Mouse (Mus musculus) olfactory bulb, adult 2 months (tissue): ENCODE measurements around the gene Cd79b.

Experiments
- CTCF ChIP-seq: fragments of 200-500 bp; IDR thresholded peaks from 2 replicates; pipeline ENCODE4 v1.5.1; 2012; ENCODE audit warnings: low read depth, mild to moderate bottlenecking, low read length, moderate library complexity; ENCODE audit not compliant: insufficient read depth
- POLR2A ChIP-seq: fragments of 200-500 bp; IDR thresholded peaks from 2 replicates; pipeline ENCODE4 v1.6.1; 2012; ENCODE audit warnings: mild to moderate bottlenecking, low read depth, low read length, moderate library complexity; ENCODE audit not compliant: insufficient read depth

DNA sequence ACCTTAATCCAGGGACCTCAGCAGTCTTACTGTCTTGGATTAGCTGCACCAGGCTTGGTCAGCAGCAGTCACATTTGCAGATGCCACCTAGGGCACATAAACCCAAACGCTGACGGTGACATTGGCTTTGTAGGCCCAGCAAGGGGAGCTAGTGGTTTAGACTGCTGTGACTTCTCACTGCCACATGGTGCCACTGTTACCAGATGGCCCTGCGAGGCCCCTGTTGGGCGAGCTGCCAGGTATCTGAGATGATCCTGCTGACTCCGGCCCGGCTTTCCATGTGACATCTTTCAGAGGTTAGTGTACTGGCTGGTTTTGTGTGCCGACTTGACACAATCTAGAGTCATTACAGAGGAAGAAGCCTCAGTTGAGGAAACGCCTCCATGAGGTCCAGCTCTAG lies 25.2 kb downstream of the Cd79b start:
- TF ChIP-seq CTCF (no peak), POLR2A (no peak)
